Mouse (Mus musculus) forebrain, embryonic 15.5 days (tissue): ENCODE data around the gene Rex1bd. TPM values are rescaled to one million over a fixed set of nuclear protein-coding genes. Genes with fewer than 3 reads are reported as not detected.
"Not testable (repeated sequence)": the region's sequence is repeated elsewhere in the genome, so short reads cannot be mapped to it uniquely, and the experiment has no call there.

Source experiments
- ATAC-seq: fragments of 200-750 bp; cut with Nextera tagmentation; replicated peaks from 2 replicates; pipeline ENCODE4 v1.8.0; 2017; ENCODE audit warnings: mild to moderate bottlenecking, moderate TSS enrichment, moderate library complexity
- H3K27ac ChIP-seq: fragments of 300-500 bp; sonication (generic); replicated peaks from 2 replicates; pipeline ENCODE4 v1.5.1; 2015; ENCODE audit warnings: mild to moderate bottlenecking, inconsistent platforms
- H3K27me3 ChIP-seq: fragments of 300-500 bp; sonication (generic); 2 replicates; pipeline ENCODE4 v1.6.1; 2015; ENCODE audit warnings: inconsistent platforms
- H3K36me3 ChIP-seq: fragments of 300-500 bp; sonication (generic); 2 replicates; pipeline ENCODE4 v1.6.1; 2015; ENCODE audit warnings: mild to moderate bottlenecking, inconsistent platforms
- H3K4me1 ChIP-seq: fragments of 300-500 bp; sonication (generic); 2 replicates; pipeline ENCODE4 v1.6.1; 2015; ENCODE audit warnings: inconsistent platforms
- H3K4me2 ChIP-seq: fragments of 300-500 bp; sonication (generic); replicated peaks from 2 replicates; pipeline ENCODE4 v1.6.1; 2015; ENCODE audit warnings: mild to moderate bottlenecking, inconsistent platforms
- H3K4me3 ChIP-seq: fragments of 300-500 bp; sonication (generic); 2 replicates; pipeline ENCODE4 v1.5.1; 2015; ENCODE audit warnings: mild to moderate bottlenecking, inconsistent platforms
- H3K9ac ChIP-seq: fragments of 300-500 bp; sonication (generic); replicated peaks from 2 replicates; pipeline ENCODE4 v1.6.1; 2015; ENCODE audit warnings: mild to moderate bottlenecking, inconsistent platforms
- H3K9me3 ChIP-seq: fragments of 300-500 bp; sonication (generic); 2 replicates; pipeline ENCODE4 v1.6.1; 2016; ENCODE audit warnings: inconsistent platforms
- WGBS: fragments of 180-500 bp; shearing (Covaris S2); methylation state at CpG from one replicate; pipeline ENCODE4 v1.1.7; 2015; ENCODE audit warnings: mixed read lengths; 5-methylcytosine and 5-hydroxymethylcytosine counted together
- polyA plus RNA-seq: library from polyadenylated mRNA; unstranded; fragments of >200 nt; fragmentation: Nextera tagmentation; extraction: Ambion mirVana; gene quantifications from 2 replicates; pipeline ENCODE4 v1.2.1, GENCODE M21; 2015

Rex1bd gene
- polyA plus RNA-seq, 1 experiment from 2014 or later, result 164 TPM

- Histone ChIP-seq H3K27me3 (no peaks in the 10 kb centered on the region), H3K9ac (peak overlapping the region; percentile 91), H3K9me3 (no peaks in the 10 kb centered on the region), H3K4me1 (peaks cover 41% of the 10 kb centered on the region), H3K4me2 (peak overlapping the region; percentile 59), H3K4me3 (peak overlapping the region; percentile 76), H3K27ac (peak overlapping the region; percentile 84), H3K36me3 (peaks cover 13% of the 10 kb centered on the region)
- WGBS, result 2% methylated on average over 8 of the region's 8 CpGs
- no peak for ATAC-seq
Observed at GRCm38 (mm10) chr8:70527111-70527511, 20.6 kb upstream of the Rex1bd start.

GRCm38 (mm10) chr8:70522592-70523403, 16.2 kb upstream of the Rex1bd start:
- Histone ChIP-seq H3K9me3 (no peaks in the 10 kb centered on the region), H3K27ac (peak overlapping the region; percentile 93), H3K9ac (peak overlapping the region; percentile 78), H3K4me2 (peak overlapping the region; percentile 70), H3K36me3 (peaks cover 5% of the 10 kb centered on the region; the same call in 1 of the 2 replicates), H3K4me3 (peak overlapping the region; percentile 76), H3K27me3 (no peaks in the 10 kb centered on the region), H3K4me1 (peaks cover 23% of the 10 kb centered on the region)
- under 1% methylated on average over 51 of the region's 51 CpGs for whole genome bisulfite sequencing
- ATAC-seq, result peak; percentile 85

GRCm38 (mm10) chr8:70519606-70520005, 13.1 kb upstream of the Rex1bd start:
- ATAC-seq, result no peak
- H3K27ac ChIP-seq, result no peak overlapping the region
- 66% methylated on average over 2 of the region's 2 CpGs for WGBS

GRCm38 (mm10) chr8:70519043-70519442, 12.5 kb upstream of the Rex1bd start:
- peaks cover 14% of the 10 kb centered on the region for H3K4me1 ChIP-seq
- WGBS, result 96% methylated on average over 6 of the region's 6 CpGs
- no peak for ATAC-seq
- no peaks in the 10 kb centered on the region for H3K9me3 ChIP-seq
- peaks cover 14% of the 10 kb centered on the region for H3K36me3 ChIP-seq
- no peak overlapping the region for H3K9ac ChIP-seq
- H3K27ac ChIP-seq, result no peak overlapping the region
- no peaks in the 10 kb centered on the region for H3K27me3 ChIP-seq
- H3K4me3 ChIP-seq, result no peak overlapping the region
- H3K4me2 ChIP-seq, result no peak overlapping the region

More at GRCm38 (mm10) chr8:70519606-70520005, 13.1 kb upstream of the Rex1bd start:
- Histone ChIP-seq H3K36me3 (peaks cover 11% of the 10 kb centered on the region), H3K4me2 (no peak overlapping the region), H3K27me3 (no peaks in the 10 kb centered on the region), H3K4me3 (no peak overlapping the region), H3K9ac (no peak overlapping the region), H3K9me3 (no peaks in the 10 kb centered on the region), H3K4me1 (peaks cover 14% of the 10 kb centered on the region)

- H3K27ac ChIP-seq, result no peak overlapping the region
- no peaks in the 10 kb centered on the region for H3K9me3 ChIP-seq
- 75% methylated on average over 10 of the region's 10 CpGs for WGBS
- no peak overlapping the region for H3K4me2 ChIP-seq
- H3K27me3 ChIP-seq, result no peaks in the 10 kb centered on the region
- no peak overlapping the region for H3K9ac ChIP-seq
- peaks cover 19% of the 10 kb centered on the region for H3K36me3 ChIP-seq
- no peak overlapping the region for H3K4me3 ChIP-seq
- H3K4me1 ChIP-seq, result peaks cover 11% of the 10 kb centered on the region
- ATAC-seq, result no peak
Observed at GRCm38 (mm10) chr8:70517940-70518643, 11.5 kb upstream of the Rex1bd start.

- Histone ChIP-seq H3K9ac (no peak overlapping the region), H3K9me3 (no peaks in the 10 kb centered on the region), H3K4me3 (no peak overlapping the region), H3K4me2 (no peak overlapping the region), H3K4me1 (peaks cover 18% of the 10 kb centered on the region), H3K27me3 (no peaks in the 10 kb centered on the region), H3K27ac (no peak overlapping the region), H3K36me3 (peaks cover 24% of the 10 kb centered on the region)
- ATAC-seq, result no peak
- WGBS, result 49% methylated on average over 2 of the region's 2 CpGs
Observed at GRCm38 (mm10) chr8:70513441-70513840, 6.9 kb upstream of the Rex1bd start.

- peaks cover 28% of the 10 kb centered on the region for H3K36me3 ChIP-seq
- no peak for ATAC-seq
Observed at GRCm38 (mm10) chr8:70512253-70512903, 5.8 kb upstream of the Rex1bd start.

GRCm38 (mm10) chr8:70511770-70512169, 5.2 kb upstream of the Rex1bd start:
- peaks cover 23% of the 10 kb centered on the region for H3K4me1 ChIP-seq
- no peak overlapping the region for H3K4me2 ChIP-seq
- WGBS, result 100% methylated on average over 2 of the region's 2 CpGs
- no peaks in the 10 kb centered on the region for H3K27me3 ChIP-seq
- no peak overlapping the region for H3K9ac ChIP-seq
- no peak overlapping the region for H3K27ac ChIP-seq
- H3K36me3 ChIP-seq, result peaks cover 34% of the 10 kb centered on the region
- ATAC-seq, result no peak
- H3K4me3 ChIP-seq, result no peak overlapping the region
- no peaks in the 10 kb centered on the region for H3K9me3 ChIP-seq

More at GRCm38 (mm10) chr8:70512253-70512903, 5.8 kb upstream of the Rex1bd start:
- Histone ChIP-seq H3K4me3 (no peak overlapping the region), H3K4me1 (peaks cover 20% of the 10 kb centered on the region), H3K9me3 (no peaks in the 10 kb centered on the region), H3K27me3 (no peaks in the 10 kb centered on the region), H3K9ac (no peak overlapping the region), H3K4me2 (no peak overlapping the region), H3K27ac (no peak overlapping the region)
- 95% methylated on average over 11 of the region's 11 CpGs for WGBS

GRCm38 (mm10) chr8:70511174-70511573, 4.6 kb upstream of the Rex1bd start:
- H3K27ac ChIP-seq, result peak overlapping the region; percentile 99; the same call in 1 of the 2 replicates
- not testable (repeated sequence) for H3K9me3 ChIP-seq, H3K27me3 ChIP-seq, ATAC-seq
- H3K36me3 ChIP-seq, result peaks cover 29% of the 10 kb centered on the region
- H3K9ac ChIP-seq, result peak overlapping the region; percentile 89; the same call in 1 of the 2 replicates
- WGBS, result 85% methylated on average over 6 of the region's 6 CpGs
- peaks cover 25% of the 10 kb centered on the region for H3K4me1 ChIP-seq
- H3K4me3 ChIP-seq, result peak overlapping the region; percentile 84
- peak overlapping the region; percentile 97 for H3K4me2 ChIP-seq

GRCm38 (mm10) chr8:70510228-70510915, 3.8 kb upstream of the Rex1bd start, which contains the start of gene Uba52:
Gene Uba52, minus strand, starts transcription at chr8:70510801.
- WGBS, result 1% methylated on average over 74 of the region's 74 CpGs
- H3K4me3 ChIP-seq, result peak within 1 kb of the TSS; percentile 84
- H3K9me3 ChIP-seq, result no peaks in the 10 kb centered on the region
- peaks cover 32% of the 10 kb centered on the region for H3K4me1 ChIP-seq
- peak within 1 kb of the TSS; percentile 97 for H3K4me2 ChIP-seq
- peak within 1 kb of the TSS; percentile 89 for H3K9ac ChIP-seq
- peaks cover 28% of the 10 kb centered on the region for H3K36me3 ChIP-seq
- peak; percentile 88 for ATAC-seq
- no peaks in the 10 kb centered on the region for H3K27me3 ChIP-seq
- H3K27ac ChIP-seq, result peak within 1 kb of the TSS; percentile 99

GRCm38 (mm10) chr8:70509281-70509952, 2.9 kb upstream of the Rex1bd start:
- peak overlapping the region; percentile 97 for H3K4me2 ChIP-seq
- no peak for ATAC-seq
- no peaks in the 10 kb centered on the region for H3K27me3 ChIP-seq
- WGBS, result 16% methylated on average over 25 of the region's 25 CpGs
- peaks cover 41% of the 10 kb centered on the region for H3K4me1 ChIP-seq
- H3K27ac ChIP-seq, result peak overlapping the region; percentile 99; the same call in 1 of the 2 replicates
- H3K9ac ChIP-seq, result peak overlapping the region; percentile 89
- H3K4me3 ChIP-seq, result peak overlapping the region; percentile 84
- H3K36me3 ChIP-seq, result peaks cover 28% of the 10 kb centered on the region
- H3K9me3 ChIP-seq, result no peaks in the 10 kb centered on the region
